Mouse (Mus musculus) stomach, postnatal 0 days (tissue): ENCODE data around the gene Gm10197. TPM values are rescaled to one million over a fixed set of nuclear protein-coding genes. Genes with fewer than 3 reads are reported as not detected.

Source experiments
- ATAC-seq: fragments of 200-750 bp; cut with Nextera tagmentation; 2 replicates; pipeline ENCODE4 v1.8.0; 2017; ENCODE audit not compliant: low FRiP score, low TSS enrichment
- DNase-seq: peaks from one replicate; pipeline ENCODE4 v3.0.0-alpha.2; 2016; ENCODE audit warnings: low spot score
- H3K27ac ChIP-seq: fragments of 300-500 bp; sonication (generic); replicated peaks from 2 replicates; pipeline ENCODE4 v1.5.1; 2014; ENCODE audit warnings: mild to moderate bottlenecking, control low read depth
- H3K27me3 ChIP-seq: fragments of 300-500 bp; sonication (generic); 2 replicates; pipeline ENCODE4 v1.6.1; 2014; ENCODE audit warnings: low read length; ENCODE audit not compliant: control insufficient read depth, insufficient read depth
- H3K36me3 ChIP-seq: fragments of 300-500 bp; sonication (generic); 2 replicates; pipeline ENCODE4 v1.6.1; 2014; ENCODE audit warnings: low read length, mixed read lengths; ENCODE audit not compliant: control insufficient read depth, insufficient read depth
- H3K4me1 ChIP-seq: fragments of 300-500 bp; sonication (generic); replicated peaks from 2 replicates; pipeline ENCODE4 v1.6.1; 2014; ENCODE audit warnings: antibody characterized with exemption; ENCODE audit not compliant: control insufficient read depth, insufficient read depth
- H3K4me2 ChIP-seq: fragments of 300-500 bp; sonication (generic); replicated peaks from 2 replicates; pipeline ENCODE4 v1.6.1; 2014; ENCODE audit warnings: low read depth, mild to moderate bottlenecking, control low read depth, moderate library complexity
- H3K4me3 ChIP-seq: fragments of 300-500 bp; sonication (generic); 2 replicates; pipeline ENCODE4 v1.5.1; 2014; ENCODE audit warnings: low read depth, low read length, control low read depth
- H3K9ac ChIP-seq: fragments of 300-500 bp; sonication (generic); 2 replicates; pipeline ENCODE4 v1.6.1; 2014; ENCODE audit warnings: mild to moderate bottlenecking, low read length, control low read depth, mixed read lengths
- H3K9me3 ChIP-seq: fragments of 300-500 bp; sonication (generic); 2 replicates; pipeline ENCODE4 v1.6.1; 2016; ENCODE audit warnings: low read length; ENCODE audit not compliant: control insufficient read depth
- CTCF ChIP-seq: IDR thresholded peaks from 2 replicates; pipeline ENCODE4 v1.5.1; 2016; ENCODE audit warnings: antibody characterized with exemption, low read depth, mild to moderate bottlenecking, moderate library complexity
- EP300 ChIP-seq: optimal IDR thresholded peaks from 2 replicates; pipeline ENCODE3; 2016; ENCODE audit warnings: antibody characterized with exemption
- WGBS: fragments of 180-500 bp; shearing (Covaris S2); extraction: QIAGEN DNeasy Blood & Tissue Kit; methylation state at CpG from one replicate; pipeline ENCODE4 v1.1.7; 2014; 5-methylcytosine and 5-hydroxymethylcytosine counted together
- polyA plus RNA-seq: library from polyadenylated mRNA; unstranded; fragments of >200 nt; fragmentation: Nextera tagmentation; extraction: Ambion mirVana; gene quantifications from 2 replicates; pipeline ENCODE4 v1.2.1, GENCODE M21; 2015

Gm10197 gene
- polyA plus RNA-seq, 1 experiment from 2014 or later = not detected

- Histone ChIP-seq H3K27me3 (no peaks in the 10 kb centered on the region), H3K4me3 (peak overlapping the region; percentile 20; the same call in 1 of the 2 replicates), H3K9me3 (no peaks in the 10 kb centered on the region), H3K36me3 (no peaks in the 10 kb centered on the region), H3K27ac (peak overlapping the region; percentile 59; the same call in 1 of the 2 replicates), H3K4me1 (no peaks in the 10 kb centered on the region), H3K9ac (peak overlapping the region; percentile 14; the same call in 1 of the 2 replicates), H3K4me2 (peak overlapping the region; percentile 45)
- TF ChIP-seq EP300 (peak; percentile 42), CTCF (no peak)
- 4% methylated on average over 9 of the region's 9 CpGs for WGBS
- ATAC-seq (peak; percentile 84), DNase-seq (peak; percentile 79)
Observed at GRCm38 (mm10) chr19:53364963-53365362, 6.6 kb downstream of the Gm10197 start.

DNA sequence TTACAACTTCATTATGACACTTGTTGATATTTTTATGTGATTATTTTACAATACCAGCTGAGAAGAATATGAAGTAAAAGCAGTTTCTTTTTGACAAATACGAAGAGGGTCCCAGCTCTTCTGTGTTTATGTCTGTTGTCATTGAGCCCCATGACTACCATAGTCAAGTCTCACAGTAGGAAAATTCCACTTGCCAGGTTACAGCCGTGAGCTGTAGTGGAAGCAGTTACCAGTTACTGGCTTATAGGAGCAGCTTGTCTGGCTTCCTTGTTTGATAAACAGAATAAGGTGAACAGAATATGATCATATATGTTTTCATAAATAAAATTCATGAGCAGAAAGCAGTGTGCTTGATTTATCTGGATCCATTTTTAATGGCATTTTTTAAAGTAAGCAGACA lies 7.0 kb downstream of the Gm10197 start:
- no peaks in the 10 kb centered on the region for H3K36me3 ChIP-seq
- ATAC-seq (no peak), DNase-seq (no peak)
- no peak for TF ChIP-seq EP300
- no peak for TF ChIP-seq CTCF
- H3K9ac ChIP-seq = no peak overlapping the region
- H3K27me3 ChIP-seq = no peaks in the 10 kb centered on the region
- WGBS = 33% methylated on average over 2 of the region's 2 CpGs
- H3K4me3 ChIP-seq = no peak overlapping the region
- no peaks in the 10 kb centered on the region for H3K4me1 ChIP-seq
- peak overlapping the region; percentile 45 for H3K4me2 ChIP-seq
- H3K27ac ChIP-seq = no peak overlapping the region; the same call in 1 of the 2 replicates
- H3K9me3 ChIP-seq = no peaks in the 10 kb centered on the region

GRCm38 (mm10) chr19:53362967-53363366 lies 8.6 kb downstream of the Gm10197 start:
- Histone ChIP-seq H3K36me3 (no peaks in the 10 kb centered on the region), H3K27ac (no peak overlapping the region), H3K4me1 (no peaks in the 10 kb centered on the region), H3K27me3 (no peaks in the 10 kb centered on the region), H3K4me3 (no peak overlapping the region), H3K9me3 (no peaks in the 10 kb centered on the region), H3K4me2 (no peak overlapping the region), H3K9ac (no peak overlapping the region)
- WGBS = 49% methylated on average over 2 of the region's 2 CpGs
- TF ChIP-seq CTCF = peak; percentile 65
- no peak for TF ChIP-seq EP300
- peak; percentile 39 for DNase-seq
- ATAC-seq = no peak; the same call in 1 of the 2 replicates

GRCm38 (mm10) chr19:53360265-53360958 lies 11.2 kb downstream of the Gm10197 start:
- ATAC-seq (no peak), DNase-seq (no peak)
- no peak overlapping the region for H3K9ac ChIP-seq
- no peaks in the 10 kb centered on the region for H3K4me1 ChIP-seq
- H3K36me3 ChIP-seq = no peaks in the 10 kb centered on the region; the same call in 1 of the 2 replicates
- H3K9me3 ChIP-seq = no peaks in the 10 kb centered on the region
- WGBS = 49% methylated on average over 8 of the region's 8 CpGs
- peak overlapping the region; percentile 46 for H3K4me2 ChIP-seq
- H3K27me3 ChIP-seq = no peaks in the 10 kb centered on the region
- H3K4me3 ChIP-seq = no peak overlapping the region
- no peak overlapping the region for H3K27ac ChIP-seq
- no peak for TF ChIP-seq CTCF
- no peak for TF ChIP-seq EP300

- Histone ChIP-seq H3K9ac (no peak overlapping the region), H3K36me3 (no peaks in the 10 kb centered on the region; the same call in 1 of the 2 replicates), H3K4me3 (peak overlapping the region; percentile 12; the same call in 1 of the 2 replicates), H3K9me3 (no peaks in the 10 kb centered on the region), H3K27me3 (no peaks in the 10 kb centered on the region), H3K27ac (no peak overlapping the region), H3K4me2 (peak overlapping the region; percentile 46), H3K4me1 (no peaks in the 10 kb centered on the region)
- ATAC-seq (peak; percentile 22; the same call in 1 of the 2 replicates), DNase-seq (peak; percentile 31)
- 44% methylated on average over 22 of the region's 22 CpGs for WGBS
- TF ChIP-seq CTCF = no peak
- TF ChIP-seq EP300 = no peak
Observed at GRCm38 (mm10) chr19:53359160-53360033, 12.2 kb downstream of the Gm10197 start.
